In genomic region chr1:161482211-161482610, GRCm38 (mm10) we compare ENCODE assay signal across 22 mouse cellular contexts. TPM values are rescaled to one million over a fixed set of nuclear protein-coding genes. Genes with fewer than 3 reads are reported as not detected.
DNase-seq lines count a peak whose midpoint lies in the region; ATAC-seq and TF ChIP-seq lines count a peak whose summit lies in the region.
"Had no signal": no experiment of that assay in that cellular context is flagged by ENCODE, and none has a peak within 500 bp of the region (broad histone marks: within the 10 kb centered on the region; RNA-seq: fewer than 3 reads in every experiment).

No protein-coding gene starts in this region.

- no peak for TF ChIP-seq EP300 in liver, postnatal 0 days (IDR thresholded peaks at IDR 0.05; ENCODE audit: low read depth)

- H3K4me2 ChIP-seq in liver, postnatal 0 days (ENCODE audit: low read depth, low read length): no peak overlapping the region
- no peak overlapping the region for H3K4me2 ChIP-seq in midbrain, embryonic 14.5 days (ENCODE audit: low read length)
- H3K4me2 ChIP-seq: heart, embryonic 11.5 days had no signal

- no peaks in the 10 kb centered on the region for H3K79me3 ChIP-seq in C2C12 (ENCODE audit: low read depth)

- no peaks in the 10 kb centered on the region for H3K9me3 ChIP-seq in liver, postnatal 0 days (ENCODE audit: low read length)
- no peaks in the 10 kb centered on the region for H3K9me3 ChIP-seq in embryonic facial prominence, embryonic 10.5 days
- H3K9me3 ChIP-seq in forebrain, embryonic 10.5 days: no peaks in the 10 kb centered on the region
- no peaks in the 10 kb centered on the region for H3K9me3 ChIP-seq in midbrain, embryonic 14.5 days (ENCODE audit: control insufficient read depth, low read length)
- H3K9me3 ChIP-seq: limb, embryonic 10.5 days; midbrain, embryonic 10.5 days had no signal

- no peak for TF ChIP-seq CTCF in liver, postnatal 0 days (IDR thresholded peaks at IDR 0.05; ENCODE audit: low read depth)
- TF ChIP-seq CTCF in C2C12 (IDR thresholded peaks at IDR 0.05; ENCODE audit: control insufficient read depth, insufficient read depth, insufficient read length): no peak

- H3K9ac ChIP-seq in liver, postnatal 0 days (replicated peaks): no peak overlapping the region
- no peak overlapping the region for H3K9ac ChIP-seq in midbrain, embryonic 14.5 days (replicated peaks; ENCODE audit: low read length)
- H3K9ac ChIP-seq: liver, embryonic 14.5 days had no signal

- no peak overlapping the region for H3K27ac ChIP-seq in liver, postnatal 0 days (ENCODE audit: low read depth)
- no peak overlapping the region for H3K27ac ChIP-seq in embryonic facial prominence, embryonic 10.5 days (replicated peaks)
- no peak overlapping the region for H3K27ac ChIP-seq in forebrain, embryonic 10.5 days
- H3K27ac ChIP-seq in midbrain, embryonic 14.5 days (replicated peaks; ENCODE audit: low read depth, low read length): no peak overlapping the region
- H3K27ac ChIP-seq: limb, embryonic 10.5 days; liver, embryonic 14.5 days; midbrain, embryonic 10.5 days had no signal

- no peak overlapping the region for H3K4me3 ChIP-seq in liver, postnatal 0 days (ENCODE audit: low read depth, low read length)
- no peak overlapping the region for H3K4me3 ChIP-seq in C2C12 (ENCODE audit: insufficient read depth, poor library complexity, severe bottlenecking)
- no peak overlapping the region for H3K4me3 ChIP-seq in embryonic facial prominence, embryonic 10.5 days
- no peak overlapping the region for H3K4me3 ChIP-seq in forebrain, embryonic 10.5 days
- no peak overlapping the region for H3K4me3 ChIP-seq in midbrain, embryonic 14.5 days (replicated peaks; ENCODE audit: low read depth, low read length)
- H3K4me3 ChIP-seq: limb, embryonic 10.5 days; midbrain, embryonic 10.5 days had no signal

- H3K27me3 ChIP-seq in liver, postnatal 0 days (ENCODE audit: insufficient read depth, low read length): no peaks in the 10 kb centered on the region
- no peaks in the 10 kb centered on the region for H3K27me3 ChIP-seq in C2C12 (ENCODE audit: control insufficient read depth, insufficient read depth, insufficient read length)
- H3K27me3 ChIP-seq in embryonic facial prominence, embryonic 10.5 days (replicated peaks; ENCODE audit: low read depth, poor library complexity, severe bottlenecking): no peaks in the 10 kb centered on the region
- no peaks in the 10 kb centered on the region for H3K27me3 ChIP-seq in forebrain, embryonic 10.5 days (ENCODE audit: poor library complexity, severe bottlenecking)
- no peaks in the 10 kb centered on the region for H3K27me3 ChIP-seq in midbrain, embryonic 14.5 days (ENCODE audit: control insufficient read depth, insufficient read depth, low read length)

- DNase-seq in liver, postnatal 0 days: no peak
- DNase-seq in liver: no peak
- no peak for DNase-seq in embryonic facial prominence, embryonic 10.5 days (ENCODE audit: low spot score)
- no peak for DNase-seq in forebrain, embryonic 10.5 days (ENCODE audit: extremely low spot score, low spot score)
- DNase-seq in midbrain, embryonic 14.5 days: no peak
- DNase-seq: adrenal gland, postnatal 14 days; cerebellum, adult 9-11 months; gastrocnemius, postnatal 10 days; heart, postnatal 4 days; kidney, adult 8-10 months; kidney, postnatal 4 days; right cerebral cortex, postnatal 25 days had no signal

- peak; percentile 76 for ATAC-seq in liver, postnatal 0 days
- ATAC-seq in hematopoietic stem cell, adult 5-6 weeks (replicated peaks in 1 of 2; ENCODE audit: insufficient read depth in 1 of 2, low FRiP score in 2 of 2, low TSS enrichment in 1 of 2, low read depth in 1 of 2, poor library complexity in 2 of 2, severe bottlenecking in 2 of 2): peak; percentile 82 to 84; a peak in 3 of 4 replicates
- ATAC-seq in neutrophil, adult 5-6 weeks (ENCODE audit: extremely low read depth, insufficient number of reproducible peaks, low FRiP score, poor library complexity, severe bottlenecking): 0 out of 2 replicates have a peak, but pooled peaks have one; percentile 30
- no peak for ATAC-seq in midbrain, embryonic 14.5 days (ENCODE audit: low FRiP score, low TSS enrichment)
- ATAC-seq: forebrain, embryonic 16.5 days had no signal

- no peaks in the 10 kb centered on the region for H3K79me2 ChIP-seq in C2C12 (ENCODE audit: control insufficient read depth, insufficient read depth)

- no peak overlapping the region for H3ac ChIP-seq in C2C12 (ENCODE audit: control insufficient read depth, insufficient read length, low read depth)

- 48% methylated on average over 3 of the region's 3 CpGs for WGBS in liver, postnatal 0 days (ENCODE audit: insufficient replicate concordance)
- 88% methylated on average over 3 of the region's 3 CpGs for WGBS in embryonic facial prominence, embryonic 10.5 days
- 90% methylated on average over 3 of the region's 3 CpGs for WGBS in forebrain, embryonic 10.5 days
- WGBS in midbrain, embryonic 14.5 days: 94% methylated on average over 3 of the region's 3 CpGs

- no peaks in the 10 kb centered on the region for H3K36me3 ChIP-seq in liver, postnatal 0 days (replicated peaks; ENCODE audit: insufficient read depth, low read length)
- no peaks in the 10 kb centered on the region for H3K36me3 ChIP-seq in C2C12 (ENCODE audit: control insufficient read depth, insufficient read depth)
- H3K36me3 ChIP-seq in embryonic facial prominence, embryonic 10.5 days (replicated peaks): no peaks in the 10 kb centered on the region
- no peaks in the 10 kb centered on the region for H3K36me3 ChIP-seq in forebrain, embryonic 10.5 days (replicated peaks)
- H3K36me3 ChIP-seq in midbrain, embryonic 14.5 days (ENCODE audit: control insufficient read depth, insufficient read depth, low read length): no peaks in the 10 kb centered on the region
- H3K36me3 ChIP-seq: limb, embryonic 10.5 days; midbrain, embryonic 10.5 days had no signal

- no peaks in the 10 kb centered on the region for H3K4me1 ChIP-seq in liver, postnatal 0 days (ENCODE audit: insufficient read depth)
- H3K4me1 ChIP-seq in embryonic facial prominence, embryonic 10.5 days: no peaks in the 10 kb centered on the region
- no peaks in the 10 kb centered on the region for H3K4me1 ChIP-seq in forebrain, embryonic 10.5 days
- no peaks in the 10 kb centered on the region for H3K4me1 ChIP-seq in midbrain, embryonic 14.5 days (ENCODE audit: control insufficient read depth, insufficient read depth, low read length)
- H3K4me1 ChIP-seq: limb, embryonic 10.5 days; midbrain, embryonic 10.5 days had no signal

TF ChIP-seq in C2C12, 6 proteins besides CTCF, POLR2A, EP300 and RAD21:
- TF ChIP-seq MYOG (IDR thresholded peaks at IDR 0.05; ENCODE audit: control insufficient read depth, extremely low read depth, insufficient read length) (no peak), CEBPB (IDR thresholded peaks at IDR 0.05; ENCODE audit: low read depth) (peak; percentile 68)

RNA-seq across cellular contexts. Expression of gene Tnfsf18, which starts 12.2 kb away (rescaled TPM):
- not detected in 2 replicates for polyA plus RNA-seq in liver, postnatal 0 days (2015; fragmentation: Nextera tagmentation; extraction: Ambion mirVana)
- 0.04 TPM for polyA plus RNA-seq in C2C12 (2012; fragmentation: generic; extraction: Trizol)
- total RNA-seq in hematopoietic stem cell, adult 5-6 weeks (2017): not detected in 2 replicates
- total RNA-seq in neutrophil, adult 5-6 weeks (2017): 0.61 TPM in 1 of 2 replicates, not detected in the other
- polyA plus RNA-seq in embryonic facial prominence, embryonic 10.5 days (2016; fragmentation: Nextera tagmentation; extraction: Ambion mirVana): not detected in 2 replicates
- not detected in 2 replicates for polyA plus RNA-seq in forebrain, embryonic 10.5 days (2016; fragmentation: Nextera tagmentation; extraction: Ambion mirVana)
- not detected in 2 replicates for polyA plus RNA-seq in midbrain, embryonic 14.5 days (2014; fragmentation: Nextera tagmentation; extraction: Ambion mirVana)
- total RNA-seq: adrenal gland, postnatal 14 days; gastrocnemius, postnatal 10 days; heart, postnatal 4 days; layer of hippocampus, postnatal 25 days; MEL had no signal
- polyA plus RNA-seq: forebrain, embryonic 16.5 days; limb, embryonic 10.5 days; liver, embryonic 14.5 days; midbrain, embryonic 10.5 days had no signal
